Mouse (Mus musculus) activated CD4-positive, CD25-positive, alpha-beta regulatory T cell, adult 4 months (primary cell): ENCODE data around the gene Nop10. TPM values are rescaled to one million over a fixed set of nuclear protein-coding genes. Genes with fewer than 3 reads are reported as not detected.

Source experiments
- ATAC-seq: one replicate; pipeline ENCODE4 v1.8.0; 2017
- polyA plus RNA-seq, 2 experiments: library from polyadenylated mRNA; unstranded; fragments of 100-300 nt; shearing (Covaris generic); gene quantifications; one replicate each; pipeline ENCODE4 v1.2.1; 2017

The Nop10 gene
- polyA plus RNA-seq: 100 to 1,000 TPM; 171 to 211 TPM

- peak; percentile 60 for ATAC-seq
Observed at GRCm38 (mm10) chr2:112261748-112262653, at the start of gene Nop10. Nop10 (plus strand) TSS chr2:112261926.

- ATAC-seq: peak; percentile 65
Observed at GRCm38 (mm10) chr2:112215977-112216376, 45.7 kb upstream of the Nop10 start.

GRCm38 (mm10) chr2:112217614-112218013 lies 44.1 kb upstream of the Nop10 start:
- no peak for ATAC-seq

- no peak for ATAC-seq
Observed at GRCm38 (mm10) chr2:112220880-112221279, 40.8 kb upstream of the Nop10 start.

- peak; percentile 81 for ATAC-seq
Observed at GRCm38 (mm10) chr2:112222607-112223006, 39.1 kb upstream of the Nop10 start.

- no peak for ATAC-seq
Observed at GRCm38 (mm10) chr2:112224356-112224755, 37.4 kb upstream of the Nop10 start.

- no peak for ATAC-seq
Observed at GRCm38 (mm10) chr2:112232623-112233022, 29.1 kb upstream of the Nop10 start.

GRCm38 (mm10) chr2:112236620-112237019 lies 25.1 kb upstream of the Nop10 start:
- ATAC-seq: no peak

- ATAC-seq: no peak
Observed at GRCm38 (mm10) chr2:112238006-112238405, 23.7 kb upstream of the Nop10 start.

- ATAC-seq: peak; percentile 79
Observed at GRCm38 (mm10) chr2:112239212-112239934, 22.4 kb upstream of the Nop10 start, which contains the start of gene Lpcat4. Lpcat4 (plus strand) TSS chr2:112239468.

GRCm38 (mm10) chr2:112239935-112240721 lies 21.6 kb upstream of the Nop10 start:
- ATAC-seq: peak; percentile 52

- ATAC-seq: no peak
Observed at GRCm38 (mm10) chr2:112241787-112242186, 19.9 kb upstream of the Nop10 start.

GRCm38 (mm10) chr2:112245307-112245706 lies 16.4 kb upstream of the Nop10 start:
- no peak for ATAC-seq

GRCm38 (mm10) chr2:112246193-112246592 lies 15.5 kb upstream of the Nop10 start:
- ATAC-seq: no peak

- ATAC-seq: no peak
Observed at GRCm38 (mm10) chr2:112247323-112247722, 14.4 kb upstream of the Nop10 start.

GRCm38 (mm10) chr2:112249780-112250453 lies 11.8 kb upstream of the Nop10 start:
- no peak for ATAC-seq

GRCm38 (mm10) chr2:112254675-112255515 lies 6.8 kb upstream of the Nop10 start:
- peak; percentile 48 for ATAC-seq

GRCm38 (mm10) chr2:112259241-112259962 lies 2.3 kb upstream of the Nop10 start, which contains the start of gene Nutm1:
Nutm1 (minus strand) TSS chr2:112259291.
- no peak for ATAC-seq

GRCm38 (mm10) chr2:112262779-112263295 lies 1.1 kb downstream of the Nop10 start:
- ATAC-seq: no peak

- no peak for ATAC-seq
Observed at GRCm38 (mm10) chr2:112264364-112264763, 2.6 kb downstream of the Nop10 start.
